Mouse (Mus musculus): ENCODE measurements around the gene Mapk3. TPM values are rescaled to one million over a fixed set of nuclear protein-coding genes. Genes with fewer than 3 reads are reported as not detected.
A peak's percentile ranks its signal among the peaks of the same experiment; 100 is the strongest.
"Not testable (repeated sequence)": the region's sequence is repeated elsewhere in the genome, so short reads cannot be mapped to it uniquely, and the experiment has no call there.

Mapk3 gene
- polyA plus RNA-seq (2015; fragmentation: Nextera tagmentation; extraction: Ambion mirVana), result 63.8 and 73.2 TPM in 2 replicates

GRCm38 (mm10) chr7:126759050-126759671 is at the start of gene Mapk3:
Mapk3 (plus strand) TSS chr7:126759601.
- H3K9me3 ChIP-seq (replicated peaks), result no peaks in the 10 kb centered on the region
- peak within 1 kb of the TSS; percentile 96 for H3K27ac ChIP-seq
- H3K4me1 ChIP-seq, result peaks cover 42% of the 10 kb centered on the region
- H3K36me3 ChIP-seq, result peaks cover 24% of the 10 kb centered on the region
- H3K27me3 ChIP-seq, result no peaks in the 10 kb centered on the region
- 2% methylated on average over 17 of the region's 38 CpGs for WGBS
- H3K9ac ChIP-seq, result peak within 1 kb of the TSS; percentile 94
- ATAC-seq (replicated peaks; ENCODE audit: low FRiP score), result peak; percentile 57
- H3K4me3 ChIP-seq (replicated peaks), result peak within 1 kb of the TSS; percentile 89
- H3K4me2 ChIP-seq, result peak within 1 kb of the TSS; percentile 90

- Histone ChIP-seq H3K9ac (no peak overlapping the region), H3K9me3 (replicated peaks) (no peaks in the 10 kb centered on the region), H3K4me3 (replicated peaks) (no peak overlapping the region), H3K27ac (no peak overlapping the region), H3K4me1 (no peaks in the 10 kb centered on the region; the same call in 1 of the 2 replicates), H3K27me3 (peaks cover 10% of the 10 kb centered on the region), H3K36me3 (no peaks in the 10 kb centered on the region), H3K4me2 (no peak overlapping the region)
- WGBS, result 63% methylated on average over 4 of the region's 4 CpGs
- no peak for ATAC-seq (replicated peaks; ENCODE audit: low FRiP score)
Observed at GRCm38 (mm10) chr7:126710266-126710665, 49.1 kb upstream of the Mapk3 start.

- Histone ChIP-seq H3K36me3 (no peaks in the 10 kb centered on the region), H3K9me3 (replicated peaks) (no peaks in the 10 kb centered on the region), H3K4me2 (no peak overlapping the region), H3K9ac (no peak overlapping the region), H3K27ac (no peak overlapping the region), H3K27me3 (no peaks in the 10 kb centered on the region), H3K4me3 (replicated peaks) (no peak overlapping the region), H3K4me1 (no peaks in the 10 kb centered on the region)
- WGBS, result 72% methylated on average over 3 of the region's 3 CpGs
- ATAC-seq (replicated peaks; ENCODE audit: low FRiP score), result no peak
Observed at GRCm38 (mm10) chr7:126711910-126712309, 47.5 kb upstream of the Mapk3 start.

GRCm38 (mm10) chr7:126715679-126716078 is 43.7 kb upstream of the Mapk3 start:
- 74% methylated on average over 4 of the region's 4 CpGs for WGBS
- Histone ChIP-seq H3K4me3 (replicated peaks) (no peak overlapping the region), H3K9me3 (replicated peaks) (no peaks in the 10 kb centered on the region), H3K4me1 (no peaks in the 10 kb centered on the region), H3K27ac (no peak overlapping the region), H3K4me2 (no peak overlapping the region), H3K36me3 (no peaks in the 10 kb centered on the region), H3K27me3 (no peaks in the 10 kb centered on the region), H3K9ac (no peak overlapping the region)
- ATAC-seq (replicated peaks; ENCODE audit: low FRiP score), result no peak

- no peaks in the 10 kb centered on the region for H3K9me3 ChIP-seq (replicated peaks)
- no peak overlapping the region for H3K4me3 ChIP-seq (replicated peaks)
- H3K27me3 ChIP-seq, result no peaks in the 10 kb centered on the region
- no peak overlapping the region for H3K9ac ChIP-seq
- H3K4me1 ChIP-seq, result no peaks in the 10 kb centered on the region
- no peak overlapping the region for H3K4me2 ChIP-seq
- 84% methylated on average over 3 of the region's 3 CpGs for WGBS
- no peak overlapping the region for H3K27ac ChIP-seq
- ATAC-seq (replicated peaks; ENCODE audit: low FRiP score), result no peak
- no peaks in the 10 kb centered on the region for H3K36me3 ChIP-seq
Observed at GRCm38 (mm10) chr7:126717566-126717965, 41.8 kb upstream of the Mapk3 start.

GRCm38 (mm10) chr7:126718787-126719337 is 40.5 kb upstream of the Mapk3 start:
- no peak for ATAC-seq (replicated peaks; ENCODE audit: low FRiP score)
- no peak overlapping the region for H3K9ac ChIP-seq
- 92% methylated on average over 5 of the region's 5 CpGs for WGBS
- H3K4me2 ChIP-seq, result no peak overlapping the region
- no peaks in the 10 kb centered on the region for H3K36me3 ChIP-seq
- no peaks in the 10 kb centered on the region for H3K4me1 ChIP-seq
- no peak overlapping the region for H3K27ac ChIP-seq
- no peak overlapping the region for H3K4me3 ChIP-seq (replicated peaks)
- H3K27me3 ChIP-seq, result no peaks in the 10 kb centered on the region
- no peaks in the 10 kb centered on the region for H3K9me3 ChIP-seq (replicated peaks)

- H3K27ac ChIP-seq, result no peak overlapping the region
- H3K4me2 ChIP-seq, result no peak overlapping the region
- H3K27me3 ChIP-seq, result no peaks in the 10 kb centered on the region
- no peaks in the 10 kb centered on the region for H3K36me3 ChIP-seq
- 89% methylated on average over 13 of the region's 13 CpGs for WGBS
- H3K4me1 ChIP-seq, result no peaks in the 10 kb centered on the region
- no peak overlapping the region for H3K4me3 ChIP-seq (replicated peaks)
- ATAC-seq (replicated peaks; ENCODE audit: low FRiP score), result no peak
- no peaks in the 10 kb centered on the region for H3K9me3 ChIP-seq (replicated peaks)
- no peak overlapping the region for H3K9ac ChIP-seq
Observed at GRCm38 (mm10) chr7:126721635-126722034, 37.8 kb upstream of the Mapk3 start.

- H3K36me3 ChIP-seq, result no peaks in the 10 kb centered on the region
- no peaks in the 10 kb centered on the region for H3K27me3 ChIP-seq
- ATAC-seq (replicated peaks; ENCODE audit: low FRiP score), result no peak
- no peaks in the 10 kb centered on the region for H3K4me1 ChIP-seq
- 77% methylated on average over 3 of the region's 3 CpGs for WGBS
- no peak overlapping the region for H3K27ac ChIP-seq
- H3K9me3 ChIP-seq (replicated peaks), result no peaks in the 10 kb centered on the region
- H3K4me3 ChIP-seq (replicated peaks), result no peak overlapping the region
- H3K9ac ChIP-seq, result no peak overlapping the region
- H3K4me2 ChIP-seq, result no peak overlapping the region
Observed at GRCm38 (mm10) chr7:126725077-126725476, 34.3 kb upstream of the Mapk3 start.

GRCm38 (mm10) chr7:126725667-126726066 is 33.7 kb upstream of the Mapk3 start:
- Histone ChIP-seq H3K4me3 (replicated peaks) (no peak overlapping the region), H3K27ac (no peak overlapping the region), H3K4me2 (no peak overlapping the region), H3K9ac (no peak overlapping the region), H3K27me3 (no peaks in the 10 kb centered on the region), H3K9me3 (replicated peaks) (no peaks in the 10 kb centered on the region), H3K36me3 (no peaks in the 10 kb centered on the region), H3K4me1 (no peaks in the 10 kb centered on the region)
- no peak for ATAC-seq (replicated peaks; ENCODE audit: low FRiP score)
- 80% methylated on average over 5 of the region's 5 CpGs for WGBS

GRCm38 (mm10) chr7:126730256-126730789 is 29.1 kb upstream of the Mapk3 start:
- WGBS, result 77% methylated on average over 4 of the region's 4 CpGs
- not testable (repeated sequence) for H3K4me1 ChIP-seq; H3K4me3 ChIP-seq (replicated peaks); H3K36me3 ChIP-seq; H3K4me2 ChIP-seq; H3K27me3 ChIP-seq; ATAC-seq (replicated peaks; ENCODE audit: low FRiP score); H3K9ac ChIP-seq; H3K27ac ChIP-seq; H3K9me3 ChIP-seq (replicated peaks)

- Histone ChIP-seq H3K4me2 (no peak overlapping the region), H3K27me3 (no peaks in the 10 kb centered on the region), H3K9me3 (replicated peaks) (no peaks in the 10 kb centered on the region), H3K4me3 (replicated peaks) (no peak overlapping the region), H3K4me1 (peaks cover 4% of the 10 kb centered on the region; the same call in 1 of the 2 replicates), H3K36me3 (no peaks in the 10 kb centered on the region), H3K9ac (no peak overlapping the region), H3K27ac (no peak overlapping the region)
- no peak for ATAC-seq (replicated peaks; ENCODE audit: low FRiP score)
- 76% methylated on average over 8 of the region's 8 CpGs for WGBS
Observed at GRCm38 (mm10) chr7:126736122-126736521, 23.3 kb upstream of the Mapk3 start.

GRCm38 (mm10) chr7:126739551-126739950 is 19.9 kb upstream of the Mapk3 start:
- ATAC-seq (replicated peaks; ENCODE audit: low FRiP score), result no peak

More at GRCm38 (mm10) chr7:126739551-126739950, 19.9 kb upstream of the Mapk3 start:
- peaks cover 4% of the 10 kb centered on the region; the same call in 1 of the 2 replicates for H3K4me1 ChIP-seq
- 83% methylated on average over 17 of the region's 17 CpGs for WGBS
- no peak overlapping the region for H3K4me2 ChIP-seq
- H3K9me3 ChIP-seq (replicated peaks), result no peaks in the 10 kb centered on the region
- H3K27ac ChIP-seq, result no peak overlapping the region
- no peak overlapping the region for H3K9ac ChIP-seq
- H3K36me3 ChIP-seq, result no peaks in the 10 kb centered on the region
- H3K4me3 ChIP-seq (replicated peaks), result no peak overlapping the region
- no peaks in the 10 kb centered on the region for H3K27me3 ChIP-seq

All from kidney, embryonic 15.5 days (tissue).